9 mouse cellular contexts compared by ENCODE assay signal in the genomic region with DNA sequence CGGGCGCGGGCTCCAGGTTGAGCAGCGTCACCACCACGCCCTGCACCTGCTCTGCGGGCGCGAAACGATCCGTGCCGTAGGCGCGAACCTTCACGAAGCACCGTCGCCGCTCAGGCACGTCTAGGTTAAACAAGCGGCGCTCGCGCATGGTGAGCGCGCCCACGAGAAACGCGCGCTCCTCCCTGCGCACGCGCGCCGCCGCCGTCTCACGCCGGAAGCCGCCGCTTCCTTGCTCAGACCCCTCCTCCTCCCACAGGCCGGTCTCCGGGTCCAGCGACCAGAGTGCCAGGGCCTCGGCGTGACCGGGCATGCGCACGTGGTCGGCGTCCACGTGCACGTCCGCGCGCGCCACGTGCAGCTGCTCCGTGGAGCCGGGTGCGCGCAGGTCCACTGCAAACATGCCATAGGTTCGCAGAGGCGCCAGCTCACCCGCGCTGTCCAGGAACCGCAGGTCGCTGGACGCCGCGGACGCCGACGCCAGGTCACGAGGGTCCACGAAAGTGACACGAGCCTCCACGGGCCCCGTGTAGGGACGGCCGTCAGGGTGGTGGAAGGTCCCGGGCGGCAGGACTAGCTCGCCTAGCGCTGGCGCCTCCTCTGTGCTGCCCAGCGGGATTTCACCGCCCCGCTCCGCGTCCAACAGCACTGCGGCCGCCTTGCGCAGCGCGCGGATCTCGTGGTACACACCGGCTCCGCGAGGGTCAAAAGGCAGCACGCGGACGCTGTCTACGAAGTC. TPM values are rescaled to one million over a fixed set of nuclear protein-coding genes. Genes with fewer than 3 reads are reported as not detected.
A peak's percentile ranks its signal among the peaks of the same experiment; 100 is the strongest.
DNase-seq lines count a peak whose midpoint lies in the region; ATAC-seq and TF ChIP-seq lines count a peak whose summit lies in the region.
"Had no signal": no experiment of that assay in that cellular context is flagged by ENCODE, and none has a peak within 500 bp of the region (broad histone marks: within the 10 kb centered on the region; RNA-seq: fewer than 3 reads in every experiment).

No protein-coding gene starts in this region.

- no peaks in the 10 kb centered on the region for H3K9me3 ChIP-seq in E14TG2a.4 (ENCODE audit: low read length)
- peaks cover 10% of the 10 kb centered on the region for H3K9me3 ChIP-seq in forebrain, embryonic 10.5 days
- H3K9me3 ChIP-seq in hindbrain, embryonic 15.5 days, result no peaks in the 10 kb centered on the region
- H3K9me3 ChIP-seq in limb, embryonic 10.5 days (replicated peaks), result no peaks in the 10 kb centered on the region
- H3K9me3 ChIP-seq in midbrain, embryonic 12.5 days, result no peaks in the 10 kb centered on the region

- peaks cover 94% of the 10 kb centered on the region for H3K27me3 ChIP-seq in E14TG2a.4 (ENCODE audit: insufficient read depth, low read length)
- H3K27me3 ChIP-seq in forebrain, embryonic 10.5 days (ENCODE audit: poor library complexity, severe bottlenecking), result peaks cover 100% of the 10 kb centered on the region
- peaks cover 83% of the 10 kb centered on the region for H3K27me3 ChIP-seq in hindbrain, embryonic 15.5 days
- peaks cover 100% of the 10 kb centered on the region for H3K27me3 ChIP-seq in limb, embryonic 10.5 days (ENCODE audit: low read depth, poor library complexity, severe bottlenecking)
- peaks cover 99% of the 10 kb centered on the region for H3K27me3 ChIP-seq in midbrain, embryonic 12.5 days

- H3K4me3 ChIP-seq in E14TG2a.4 (replicated peaks; ENCODE audit: low read length), result peak overlapping the region; percentile 75
- peak overlapping the region; percentile 45 for H3K4me3 ChIP-seq in forebrain, embryonic 10.5 days
- H3K4me3 ChIP-seq in hindbrain, embryonic 15.5 days, result peak overlapping the region; percentile 46
- peak overlapping the region; percentile 45 for H3K4me3 ChIP-seq in limb, embryonic 10.5 days
- H3K4me3 ChIP-seq in midbrain, embryonic 12.5 days, result peak overlapping the region; percentile 40

- peak overlapping the region; percentile 21; the same call in 1 of the 2 replicates for H3K9ac ChIP-seq in hindbrain, embryonic 15.5 days
- H3K9ac ChIP-seq in midbrain, embryonic 12.5 days (replicated peaks), result no peak overlapping the region

- DNase-seq in adrenal gland, adult 2 months, result peak; percentile 44
- no peak for DNase-seq in adrenal gland, postnatal 4 days (ENCODE audit: low spot score in 2 of 2)
- no peak for DNase-seq in forebrain, embryonic 10.5 days (ENCODE audit: extremely low spot score, low spot score)
- DNase-seq in limb, embryonic 10.5 days (ENCODE audit: low spot score), result peak; percentile 68
- peak; percentile 87 for DNase-seq in testis, postnatal 14 days (ENCODE audit: low spot score)

- H3K27ac ChIP-seq in forebrain, embryonic 10.5 days, result peak overlapping the region; percentile 30; the same call in 1 of the 2 replicates
- no peak overlapping the region for H3K27ac ChIP-seq in hindbrain, embryonic 15.5 days (replicated peaks)
- peak overlapping the region; percentile 32; the same call in 1 of the 2 replicates for H3K27ac ChIP-seq in limb, embryonic 10.5 days
- H3K27ac ChIP-seq in midbrain, embryonic 12.5 days (replicated peaks), result no peak overlapping the region

- peaks cover 50% of the 10 kb centered on the region for H3K4me1 ChIP-seq in E14TG2a.4 (replicated peaks; ENCODE audit: low read depth, low read length)
- H3K4me1 ChIP-seq in forebrain, embryonic 10.5 days, result peaks cover 42% of the 10 kb centered on the region
- peaks cover 39% of the 10 kb centered on the region for H3K4me1 ChIP-seq in hindbrain, embryonic 15.5 days (replicated peaks)
- peaks cover 35% of the 10 kb centered on the region for H3K4me1 ChIP-seq in limb, embryonic 10.5 days
- H3K4me1 ChIP-seq in midbrain, embryonic 12.5 days, result peaks cover 21% of the 10 kb centered on the region

- TF ChIP-seq CTCF in E14TG2a.4 (conservative IDR thresholded peaks at IDR 0.05; ENCODE audit: low read length), result no peak

- 7% methylated on average over 103 of the region's 103 CpGs for WGBS in forebrain, embryonic 10.5 days
- WGBS in hindbrain, embryonic 15.5 days, result 4% methylated on average over 90 of the region's 103 CpGs
- 8% methylated on average over 103 of the region's 103 CpGs for WGBS in limb, embryonic 10.5 days
- 6% methylated on average over 101 of the region's 103 CpGs for WGBS in midbrain, embryonic 12.5 days

- no peaks in the 10 kb centered on the region for H3K36me3 ChIP-seq in E14TG2a.4 (ENCODE audit: insufficient read depth, low read length)
- H3K36me3 ChIP-seq in forebrain, embryonic 10.5 days (replicated peaks), result no peaks in the 10 kb centered on the region
- no peaks in the 10 kb centered on the region for H3K36me3 ChIP-seq in hindbrain, embryonic 15.5 days
- no peaks in the 10 kb centered on the region for H3K36me3 ChIP-seq in limb, embryonic 10.5 days
- no peaks in the 10 kb centered on the region for H3K36me3 ChIP-seq in midbrain, embryonic 12.5 days

- peak overlapping the region; percentile 57 for H3K4me2 ChIP-seq in hindbrain, embryonic 15.5 days
- peak overlapping the region; percentile 51 for H3K4me2 ChIP-seq in midbrain, embryonic 12.5 days (replicated peaks)

- ATAC-seq in hindbrain, embryonic 15.5 days (ENCODE audit: low FRiP score, low read depth), result peak; percentile 78
- ATAC-seq in midbrain, embryonic 12.5 days (ENCODE audit: low FRiP score, low read depth), result peak; percentile 54; the same call in 1 of the 2 replicates

RNA-seq across cellular contexts. Expression of gene Cilp2, which starts 5.3 kb away (rescaled TPM):
- total RNA-seq in adrenal gland, adult 2 months (2021), result under 1 TPM; 0.07 to 0.09 TPM
- 0.39 and 1.1 TPM in 2 replicates for polyA plus RNA-seq in adrenal gland, adult 2 months (2012; rRNA removed)
- 1 to 10 TPM in 1 of 2 experiments, under 1 TPM in 1; 0.50 to 1.4 TPM for total RNA-seq in adrenal gland, postnatal 4 days (2021)
- 0.36 and 0.53 TPM in 2 replicates for polyA plus RNA-seq in forebrain, embryonic 10.5 days (2016; fragmentation: Nextera tagmentation; extraction: Ambion mirVana)
- polyA plus RNA-seq in hindbrain, embryonic 15.5 days (2015; fragmentation: Nextera tagmentation; extraction: Ambion mirVana), result 6.7 and 6.9 TPM in 2 replicates
- 0.40 TPM in 2 replicates for polyA plus RNA-seq in limb, embryonic 10.5 days (2016; fragmentation: Nextera tagmentation; extraction: Ambion mirVana)
- polyA plus RNA-seq in midbrain, embryonic 12.5 days (2016; fragmentation: Nextera tagmentation; extraction: Ambion mirVana), result 0.85 and 1.1 TPM in 2 replicates

RNA-seq across cellular contexts. Expression of gene Tssk6, which starts 19.8 kb away (rescaled TPM):
- total RNA-seq in adrenal gland, adult 2 months (2021), result under 1 TPM; 0.35 to 0.66 TPM
- polyA plus RNA-seq in adrenal gland, adult 2 months (2012; rRNA removed), result 1.3 and 2.0 TPM in 2 replicates
- under 1 TPM; 0.73 to 0.76 TPM for total RNA-seq in adrenal gland, postnatal 4 days (2021)
- polyA plus RNA-seq in forebrain, embryonic 10.5 days (2016; fragmentation: Nextera tagmentation; extraction: Ambion mirVana), result 5.1 and 5.3 TPM in 2 replicates
- polyA plus RNA-seq in hindbrain, embryonic 15.5 days (2015; fragmentation: Nextera tagmentation; extraction: Ambion mirVana), result 3.5 and 4.3 TPM in 2 replicates
- polyA plus RNA-seq in limb, embryonic 10.5 days (2016; fragmentation: Nextera tagmentation; extraction: Ambion mirVana), result 5.0 and 5.9 TPM in 2 replicates
- 4.0 and 5.7 TPM in 2 replicates for polyA plus RNA-seq in midbrain, embryonic 12.5 days (2016; fragmentation: Nextera tagmentation; extraction: Ambion mirVana)

RNA-seq across cellular contexts. Expression of gene Ndufa13, which starts 20.2 kb away (rescaled TPM):
- total RNA-seq in adrenal gland, adult 2 months (2021), result 100 to 1,000 TPM; 160 to 215 TPM
- polyA plus RNA-seq in adrenal gland, adult 2 months (2012; rRNA removed), result 83.3 and 99.4 TPM in 2 replicates
- total RNA-seq in adrenal gland, postnatal 4 days (2021), result 100 to 1,000 TPM; 133 to 137 TPM
- 165 and 170 TPM in 2 replicates for polyA plus RNA-seq in forebrain, embryonic 10.5 days (2016; fragmentation: Nextera tagmentation; extraction: Ambion mirVana)
- 196 and 197 TPM in 2 replicates for polyA plus RNA-seq in hindbrain, embryonic 15.5 days (2015; fragmentation: Nextera tagmentation; extraction: Ambion mirVana)
- polyA plus RNA-seq in limb, embryonic 10.5 days (2016; fragmentation: Nextera tagmentation; extraction: Ambion mirVana), result 165 and 166 TPM in 2 replicates
- 165 and 170 TPM in 2 replicates for polyA plus RNA-seq in midbrain, embryonic 12.5 days (2016; fragmentation: Nextera tagmentation; extraction: Ambion mirVana)

RNA-seq across cellular contexts. Expression of gene Yjefn3, which starts 20.3 kb away (rescaled TPM):
- 1 to 10 TPM; 1.9 to 4.2 TPM for total RNA-seq in adrenal gland, adult 2 months (2021)
- polyA plus RNA-seq in adrenal gland, adult 2 months (2012; rRNA removed), result 6.6 and 10.8 TPM in 2 replicates
- total RNA-seq in adrenal gland, postnatal 4 days (2021), result 1 to 10 TPM; 1.6 to 2.3 TPM
- polyA plus RNA-seq in forebrain, embryonic 10.5 days (2016; fragmentation: Nextera tagmentation; extraction: Ambion mirVana), result 3.8 and 5.1 TPM in 2 replicates
- polyA plus RNA-seq in hindbrain, embryonic 15.5 days (2015; fragmentation: Nextera tagmentation; extraction: Ambion mirVana), result 10.1 and 13.8 TPM in 2 replicates
- 2.0 and 2.9 TPM in 2 replicates for polyA plus RNA-seq in limb, embryonic 10.5 days (2016; fragmentation: Nextera tagmentation; extraction: Ambion mirVana)
- polyA plus RNA-seq in midbrain, embryonic 12.5 days (2016; fragmentation: Nextera tagmentation; extraction: Ambion mirVana), result 7.2 and 8.0 TPM in 2 replicates

RNA-seq across cellular contexts. Expression of gene Pbx4, which starts 49.9 kb away (rescaled TPM):
- under 1 TPM; 0.38 to 0.69 TPM for total RNA-seq in adrenal gland, adult 2 months (2021)
- 5.5 and 5.8 TPM in 2 replicates for polyA plus RNA-seq in adrenal gland, adult 2 months (2012; rRNA removed)
- 1 to 10 TPM; 3.6 to 4.8 TPM for total RNA-seq in adrenal gland, postnatal 4 days (2021)
- polyA plus RNA-seq in forebrain, embryonic 10.5 days (2016; fragmentation: Nextera tagmentation; extraction: Ambion mirVana), result 41.6 and 45.7 TPM in 2 replicates
- polyA plus RNA-seq in hindbrain, embryonic 15.5 days (2015; fragmentation: Nextera tagmentation; extraction: Ambion mirVana), result 59.4 and 59.5 TPM in 2 replicates
- polyA plus RNA-seq in limb, embryonic 10.5 days (2016; fragmentation: Nextera tagmentation; extraction: Ambion mirVana), result 9.2 and 9.6 TPM in 2 replicates
- polyA plus RNA-seq in midbrain, embryonic 12.5 days (2016; fragmentation: Nextera tagmentation; extraction: Ambion mirVana), result 44.8 and 49.3 TPM in 2 replicates
- total RNA-seq: heart, adult 18-20 months had no signal

Comparison
In these comparisons a context has a peak if more than half of its experiments do, and no peak if none do; other contexts are left out.
1. DNase-seq: peak in adrenal gland, adult 2 months (single experiment), limb, embryonic 10.5 days (single experiment) and testis, postnatal 14 days (single experiment); none in adrenal gland, postnatal 4 days (0 of 2) and forebrain, embryonic 10.5 days (single experiment).
2. H3K27ac ChIP-seq: peak in forebrain, embryonic 10.5 days (single experiment) and limb, embryonic 10.5 days (single experiment); none in hindbrain, embryonic 15.5 days (single experiment) and midbrain, embryonic 12.5 days (single experiment).
3. Peak in every context shown above with its lines, with median percentiles within 50 percentile points of each other: H3K4me3 ChIP-seq.